Mouse (Mus musculus): ENCODE measurements around the gene Gm42715.

DNA sequence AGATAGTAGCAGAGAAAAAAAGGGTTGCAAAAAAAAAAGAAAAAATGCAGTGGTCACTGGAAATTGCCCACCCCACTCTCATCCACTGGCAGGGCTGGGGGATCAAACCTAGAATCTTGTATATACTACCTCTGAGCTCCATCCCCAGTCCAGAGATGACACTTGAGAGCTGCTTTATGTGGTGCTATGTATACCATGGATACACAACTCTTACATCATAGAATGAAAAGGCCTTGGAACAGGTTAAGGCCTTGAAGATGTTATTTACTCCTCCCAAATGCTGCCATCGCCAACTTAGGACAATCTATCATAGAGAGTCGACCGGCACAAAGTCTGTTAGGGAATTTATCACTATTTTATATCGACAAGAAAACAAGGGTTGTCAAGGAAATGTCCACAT lies 42.5 kb upstream of the Gm42715 start:
- no peak for TF ChIP-seq CTCF (IDR thresholded peaks at IDR 0.05; ENCODE audit: extremely low read depth, insufficient read depth, low read length)
- TF ChIP-seq POLR2A (IDR thresholded peaks at IDR 0.05; ENCODE audit: extremely low read depth, insufficient read depth, low read length) = no peak

Data from cortical plate, adult 2 months (tissue).